Mouse (Mus musculus) cerebellum, adult 11 months (tissue): ENCODE measurements around the gene Gm17324.
"Not testable (repeated sequence)": the region's sequence is repeated elsewhere in the genome, so short reads cannot be mapped to it uniquely, and the experiment has no call there.

Experiments used
- DNase-seq: peaks from one replicate; pipeline ENCODE4 v3.0.0; 2022

Gm17324 gene

DNA sequence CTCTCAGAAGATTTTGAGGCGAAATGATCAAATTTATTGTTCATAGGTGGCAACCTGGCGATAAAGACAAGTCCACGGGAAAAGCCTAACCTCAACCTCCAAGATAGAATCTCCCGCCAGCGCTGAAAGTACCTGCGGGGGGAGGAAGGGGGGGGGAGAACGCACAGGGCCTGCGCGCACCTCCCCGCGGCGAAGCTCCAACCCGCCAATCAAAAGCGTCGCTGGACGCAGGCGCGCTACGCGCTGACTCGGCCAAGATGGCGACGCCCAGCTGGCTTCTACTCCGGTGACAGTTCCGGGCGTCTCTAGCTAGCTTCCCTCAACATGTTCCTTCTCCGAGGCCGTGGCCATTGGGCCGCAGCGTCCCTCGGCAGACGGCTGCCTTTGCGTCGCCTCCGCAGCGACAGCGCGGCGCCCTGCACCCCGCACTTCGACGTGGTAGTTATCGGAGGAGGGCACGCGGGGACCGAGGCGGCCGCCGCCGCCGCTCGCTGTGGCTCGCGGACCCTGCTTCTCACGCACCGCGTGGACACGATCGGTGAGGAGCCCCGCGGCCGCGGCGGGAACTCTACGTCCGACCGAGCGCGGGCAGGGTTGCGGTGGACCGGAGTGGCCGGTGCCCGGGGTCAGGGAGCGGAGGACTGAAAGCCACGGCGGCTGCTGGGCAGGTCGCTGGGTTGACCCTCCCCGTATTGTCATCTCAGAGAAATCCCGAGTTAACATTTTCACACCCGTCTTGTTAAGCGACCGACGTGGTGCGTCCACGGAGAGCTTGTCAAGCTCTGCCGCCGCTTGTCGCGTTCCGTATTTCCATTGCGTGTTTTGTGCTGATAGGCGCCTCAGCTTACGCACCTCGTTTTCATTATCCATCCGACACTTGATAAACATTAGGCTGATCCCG lies at the start of gene Gm17324, which contains the start of gene Mto1:
Gene Gm17324, minus strand, starts transcription at position 814 of the 901 bp plus-strand sequence.
Gene Mto1, plus strand, starts transcription at position 236 of the 901 bp plus-strand sequence.
- peak; percentile 83 for DNase-seq

- DNase-seq: no peak
These were observed 44.6 kb upstream of the Gm17324 start for GRCm38 (mm10) chr9:78493171-78493570.

DNA sequence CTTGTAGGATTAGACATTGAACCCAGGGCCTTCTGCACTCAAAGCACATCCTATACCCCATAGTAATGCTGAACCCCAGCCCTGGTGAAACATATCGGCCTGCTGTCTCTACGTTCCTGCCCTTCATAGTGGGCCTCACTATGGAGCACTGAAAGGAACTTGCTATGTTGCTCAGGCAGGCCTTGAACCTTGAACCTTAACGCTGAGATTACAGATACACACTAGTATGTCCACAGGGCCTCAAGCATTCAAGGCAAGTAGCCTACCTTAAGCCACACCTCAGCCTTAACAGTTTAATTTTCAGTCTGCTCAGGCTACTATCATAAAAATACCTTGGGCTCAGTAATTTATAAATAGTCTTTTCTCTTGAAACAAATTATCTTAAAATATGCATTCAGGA lies 43.7 kb upstream of the Gm17324 start:
- no peak for DNase-seq

- no peak for DNase-seq
These were observed 42.6 kb upstream of the Gm17324 start for GRCm38 (mm10) chr9:78491169-78491568.

- peak; percentile 40 for DNase-seq
These were observed 40.4 kb upstream of the Gm17324 start, which contains the start of gene Eef1a1 for GRCm38 (mm10) chr9:78488890-78489420. Gene Eef1a1 (minus strand): TSS chr9:78489151.

DNA sequence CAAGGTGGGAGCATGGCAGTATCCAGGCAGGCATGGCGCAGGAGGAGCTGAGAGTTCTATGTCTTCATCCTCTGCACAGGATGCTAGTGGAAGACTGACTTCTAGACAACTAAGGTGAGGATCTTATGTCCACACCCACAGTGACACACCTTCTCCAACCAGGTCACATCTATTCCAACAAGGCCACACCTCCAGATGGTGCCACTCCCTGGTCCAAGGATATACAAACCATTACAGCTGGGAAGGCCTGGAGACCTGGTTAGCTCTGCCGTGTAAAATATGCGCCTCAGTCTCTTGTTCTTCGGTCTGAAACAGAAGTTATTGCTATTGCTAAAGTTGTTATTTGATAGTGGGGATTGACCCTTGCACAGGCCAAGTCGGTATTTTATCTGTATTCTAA lies 39.4 kb upstream of the Gm17324 start:
- not testable (repeated sequence) for DNase-seq

- DNase-seq: no peak
These were observed 36.1 kb upstream of the Gm17324 start for GRCm38 (mm10) chr9:78484660-78485059.

GRCm38 (mm10) chr9:78482386-78482785 lies 33.8 kb upstream of the Gm17324 start:
- DNase-seq: no peak

- DNase-seq: peak; percentile 94
These were observed 33.1 kb upstream of the Gm17324 start for GRCm38 (mm10) chr9:78481423-78482331.

- peak; percentile 70 for DNase-seq
These were observed 32.2 kb upstream of the Gm17324 start for GRCm38 (mm10) chr9:78480706-78481358.

GRCm38 (mm10) chr9:78480227-78480626 lies 31.6 kb upstream of the Gm17324 start:
- not testable (repeated sequence) for DNase-seq

DNA sequence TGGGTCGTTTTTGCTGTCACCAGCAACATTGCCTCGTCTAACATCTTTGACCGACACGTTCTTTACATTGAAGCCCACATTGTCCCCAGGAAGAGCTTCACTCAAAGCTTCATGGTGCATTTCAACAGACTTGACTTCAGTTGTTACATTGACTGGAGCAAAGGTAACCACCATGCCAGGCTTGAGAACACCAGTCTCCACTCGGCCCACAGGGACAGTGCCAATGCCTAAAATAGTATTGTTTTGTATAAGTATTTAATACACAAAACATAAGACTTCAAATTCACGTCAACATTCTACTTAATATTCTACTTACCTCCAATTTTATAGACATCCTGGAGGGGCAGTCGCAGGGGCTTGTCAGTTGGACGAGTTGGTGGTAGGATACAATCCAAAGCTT lies 30.7 kb upstream of the Gm17324 start:
- not testable (repeated sequence) for DNase-seq

DNA sequence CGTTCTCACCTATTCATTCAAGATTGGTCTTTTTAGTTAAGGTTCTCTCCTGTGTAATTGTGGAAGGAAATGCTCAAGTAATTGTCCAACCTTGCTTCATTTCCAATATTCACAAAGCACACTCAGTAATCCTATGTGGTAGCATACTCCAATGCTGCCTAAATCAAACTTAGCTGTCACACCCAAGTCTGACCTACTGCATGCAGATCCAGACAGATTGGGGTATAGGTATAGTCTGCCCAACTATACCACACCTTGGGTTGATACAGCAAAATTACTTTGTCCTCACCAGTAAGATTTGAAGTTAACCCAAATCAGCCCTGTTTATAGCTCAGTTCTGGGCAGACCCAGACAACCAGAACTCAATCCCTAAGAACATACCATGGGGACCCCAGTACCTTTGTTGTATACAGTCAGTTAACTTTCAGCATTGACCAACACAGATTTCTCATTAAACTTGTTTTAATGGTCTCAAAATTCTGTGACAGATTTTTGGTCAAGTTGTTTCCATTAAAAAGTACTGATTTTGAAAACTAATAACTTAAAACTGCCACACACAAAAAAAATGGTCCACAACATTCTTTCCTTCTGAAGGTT lies 29.5 kb upstream of the Gm17324 start:
- DNase-seq: not testable (repeated sequence)

DNA sequence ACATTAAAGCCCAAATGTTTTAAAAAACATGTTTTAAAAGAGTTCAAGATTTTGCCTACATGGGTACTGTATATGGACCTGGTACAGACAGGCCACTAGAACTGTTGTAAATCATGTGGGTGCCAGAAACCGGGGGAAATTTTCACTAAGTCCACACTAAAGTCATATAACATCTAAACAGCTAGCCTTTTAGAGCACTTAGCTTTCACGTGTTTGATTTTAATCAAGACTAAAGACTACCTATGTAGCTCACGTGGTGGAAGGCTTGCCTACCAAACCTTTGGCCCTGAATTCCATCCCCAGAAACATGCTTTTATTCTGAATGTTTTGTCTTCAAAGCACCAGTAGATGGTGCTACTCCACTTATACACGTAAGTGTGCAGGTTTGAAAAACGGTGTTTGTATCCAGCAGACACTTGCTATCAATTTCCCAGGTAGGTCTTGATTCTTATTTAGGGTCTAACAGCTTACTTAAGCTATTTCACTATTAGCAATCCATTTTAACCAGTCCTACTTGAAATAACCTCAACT lies 28.5 kb upstream of the Gm17324 start:
- DNase-seq: no peak

GRCm38 (mm10) chr9:78476531-78477020 lies 28.0 kb upstream of the Gm17324 start:
- DNase-seq: no peak

GRCm38 (mm10) chr9:78475873-78476272 lies 27.3 kb upstream of the Gm17324 start:
- DNase-seq: no peak

- DNase-seq: no peak
These were observed 26.8 kb upstream of the Gm17324 start for GRCm38 (mm10) chr9:78475383-78475780.

DNA sequence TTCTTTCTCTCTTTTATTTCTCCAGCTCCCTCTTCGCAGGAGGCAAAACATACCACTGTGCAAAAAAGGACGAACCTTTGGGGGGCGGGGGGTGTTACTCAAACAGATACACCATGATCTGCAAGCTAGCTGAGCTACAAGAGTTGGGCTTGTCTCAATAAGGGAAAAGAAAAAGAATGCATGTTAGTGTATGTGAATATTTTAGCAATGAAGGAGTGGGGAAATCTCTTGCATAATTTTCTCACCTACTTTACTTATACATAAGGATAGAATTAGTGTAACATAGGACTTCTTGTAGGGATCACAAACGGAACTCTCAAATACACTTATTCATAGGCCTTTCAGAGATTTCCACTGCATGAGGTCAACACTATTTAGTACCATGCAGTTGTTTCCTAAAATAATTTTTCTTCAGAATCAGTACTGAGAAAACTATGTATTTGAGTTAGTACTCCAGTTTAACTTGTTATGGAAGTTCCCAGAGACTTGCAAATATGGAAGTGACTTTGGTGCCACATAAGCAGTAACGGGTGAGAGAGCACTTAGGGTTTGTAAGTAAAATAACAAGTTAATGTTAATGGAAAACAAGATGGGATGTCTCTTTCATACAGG lies 26.3 kb upstream of the Gm17324 start:
- DNase-seq: no peak

- no peak for DNase-seq
These were observed 25.7 kb upstream of the Gm17324 start for GRCm38 (mm10) chr9:78474270-78474669.

DNA sequence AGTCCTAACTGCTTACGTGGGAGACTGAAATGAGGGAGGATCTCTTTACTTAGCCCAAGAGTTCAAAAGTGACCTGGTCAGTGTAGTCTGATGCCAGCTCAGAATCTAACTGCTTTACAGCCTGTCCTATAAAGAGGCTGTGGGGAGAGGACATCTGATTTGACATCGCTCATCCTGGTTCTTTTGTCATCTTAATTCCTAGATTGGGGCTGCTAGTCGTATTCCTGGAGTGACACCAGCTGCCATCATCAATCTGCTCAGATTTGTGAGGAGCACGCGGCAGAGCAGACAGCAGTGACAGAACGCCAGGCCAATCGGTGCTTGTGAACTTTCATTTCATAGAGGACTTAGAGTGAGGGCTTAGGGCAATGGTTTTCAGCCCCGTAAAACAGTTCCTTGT lies 25.0 kb upstream of the Gm17324 start:
- DNase-seq: no peak

DNA sequence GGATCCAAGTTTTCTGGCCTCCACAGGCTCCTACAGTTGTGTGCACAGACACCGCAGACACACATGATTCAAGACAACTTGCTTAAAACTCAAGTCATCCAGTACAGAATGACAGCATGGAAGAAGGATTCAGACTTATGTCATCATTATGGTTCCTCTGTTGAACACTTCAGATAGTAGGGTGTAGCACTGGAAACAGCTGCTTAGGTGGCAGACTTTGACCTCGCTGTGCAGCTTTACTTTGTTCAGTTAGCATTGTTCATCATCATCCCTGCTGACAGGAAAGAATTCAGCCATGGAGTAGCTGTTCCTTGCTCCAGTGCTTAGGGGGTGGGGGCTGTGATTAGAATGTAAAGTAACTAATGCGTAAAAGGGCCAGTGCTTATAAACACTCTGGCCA lies 17.1 kb upstream of the Gm17324 start:
- no peak for DNase-seq
